Mouse (Mus musculus) heart, postnatal 0 days (tissue): ENCODE measurements around the gene Mlh1.

Source experiments
- CTCF ChIP-seq: IDR thresholded peaks from 2 replicates; pipeline ENCODE4 v1.5.1; 2016; ENCODE audit warnings: antibody characterized with exemption, control low read depth, low read depth
- EP300 ChIP-seq: IDR thresholded peaks from 2 replicates; pipeline ENCODE4 v1.6.1; 2016; ENCODE audit warnings: antibody characterized with exemption, low read depth

DNA sequence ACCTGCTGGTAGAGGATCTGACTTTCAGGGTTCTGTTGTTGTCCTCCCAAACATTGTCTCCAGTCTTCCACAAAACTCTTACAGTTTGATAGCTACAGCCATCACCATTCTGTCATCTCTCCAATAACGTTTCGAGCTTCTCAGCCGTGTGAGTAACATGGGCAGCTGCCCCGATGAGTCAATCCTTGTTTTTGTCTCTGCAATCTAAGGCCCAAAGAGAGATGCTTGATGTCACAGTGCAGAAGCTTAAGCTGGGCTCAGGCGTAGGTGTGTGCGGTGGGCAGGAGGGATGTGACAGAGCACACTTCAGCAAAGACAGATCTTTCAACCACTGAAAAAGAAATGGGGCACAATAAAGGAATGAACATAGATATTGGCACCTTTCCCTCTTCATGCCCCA is 32.4 kb upstream of the Mlh1 start:
- TF ChIP-seq EP300, result no peak
- TF ChIP-seq CTCF, result no peak
